Mouse (Mus musculus) hindbrain, embryonic 11.5 days (tissue): ENCODE results near the gene Rspo4. TPM values are rescaled to one million over a fixed set of nuclear protein-coding genes. Genes with fewer than 3 reads are reported as not detected.

ENCODE experiments used
- ATAC-seq: fragments of 200-750 bp; cut with Nextera tagmentation; 2 replicates; pipeline ENCODE4 v1.8.0; 2017; ENCODE audit warnings: mild to moderate bottlenecking, moderate TSS enrichment, moderate library complexity; ENCODE audit not compliant: low FRiP score
- DNase-seq: peaks from one replicate; pipeline ENCODE4 v3.0.0-alpha.2; 2015; ENCODE audit warnings: low spot score
- H3K27ac ChIP-seq: fragments of 300-500 bp; sonication (generic); 2 replicates; pipeline ENCODE4 v1.5.1; 2014; ENCODE audit warnings: mild to moderate bottlenecking, low read depth, low read length
- H3K27me3 ChIP-seq: fragments of 300-500 bp; sonication (generic); 2 replicates; pipeline ENCODE4 v1.6.1; 2014; ENCODE audit warnings: mild to moderate bottlenecking, low read length, moderate library complexity, mixed read lengths; ENCODE audit not compliant: control insufficient read depth, insufficient read depth
- H3K36me3 ChIP-seq: fragments of 300-500 bp; sonication (generic); 2 replicates; pipeline ENCODE4 v1.6.1; 2014; ENCODE audit warnings: mild to moderate bottlenecking, low read length, moderate library complexity, mixed read lengths; ENCODE audit not compliant: control insufficient read depth, insufficient read depth
- H3K4me1 ChIP-seq: fragments of 300-500 bp; sonication (generic); replicated peaks from 2 replicates; pipeline ENCODE4 v1.6.1; 2014; ENCODE audit warnings: low read length, mixed read lengths; ENCODE audit not compliant: control insufficient read depth, insufficient read depth
- H3K4me2 ChIP-seq: fragments of 300-500 bp; sonication (generic); replicated peaks from 2 replicates; pipeline ENCODE4 v1.6.1; 2014; ENCODE audit warnings: mild to moderate bottlenecking, low read depth, low read length
- H3K4me3 ChIP-seq: fragments of 300-500 bp; sonication (generic); 2 replicates; pipeline ENCODE4 v1.5.1; 2014; ENCODE audit warnings: low read depth, low read length
- H3K9ac ChIP-seq: fragments of 300-500 bp; sonication (generic); 2 replicates; pipeline ENCODE4 v1.6.1; 2014; ENCODE audit warnings: low read depth, low read length
- H3K9me3 ChIP-seq: fragments of 300-500 bp; sonication (generic); 2 replicates; pipeline ENCODE4 v1.6.1; 2016; ENCODE audit warnings: low read length; ENCODE audit not compliant: control insufficient read depth
- WGBS: fragments of 180-500 bp; shearing (Covaris S2); extraction: QIAGEN DNeasy Blood & Tissue Kit; methylation state at CpG from one replicate; pipeline ENCODE4 v1.1.7; 2014; 5-methylcytosine and 5-hydroxymethylcytosine counted together
- polyA plus RNA-seq: library from polyadenylated mRNA; unstranded; fragments of >200 nt; fragmentation: Nextera tagmentation; extraction: Ambion mirVana; gene quantifications from 2 replicates; pipeline ENCODE4 v1.2.1, GENCODE M21; 2014

The Rspo4 gene
- polyA plus RNA-seq, 1 experiment from 2014 or later = 0.77 TPM

GRCm38 (mm10) chr2:151879760-151880159, 37.0 kb downstream of the Rspo4 start:
- Histone ChIP-seq H3K36me3 (no peaks in the 10 kb centered on the region), H3K27ac (no peak overlapping the region), H3K9ac (no peak overlapping the region), H3K4me1 (no peaks in the 10 kb centered on the region), H3K4me2 (no peak overlapping the region), H3K4me3 (no peak overlapping the region), H3K9me3 (no peaks in the 10 kb centered on the region), H3K27me3 (no peaks in the 10 kb centered on the region)
- WGBS = 64% methylated on average over 2 of the region's 2 CpGs
- ATAC-seq (no peak), DNase-seq (no peak)

DNA sequence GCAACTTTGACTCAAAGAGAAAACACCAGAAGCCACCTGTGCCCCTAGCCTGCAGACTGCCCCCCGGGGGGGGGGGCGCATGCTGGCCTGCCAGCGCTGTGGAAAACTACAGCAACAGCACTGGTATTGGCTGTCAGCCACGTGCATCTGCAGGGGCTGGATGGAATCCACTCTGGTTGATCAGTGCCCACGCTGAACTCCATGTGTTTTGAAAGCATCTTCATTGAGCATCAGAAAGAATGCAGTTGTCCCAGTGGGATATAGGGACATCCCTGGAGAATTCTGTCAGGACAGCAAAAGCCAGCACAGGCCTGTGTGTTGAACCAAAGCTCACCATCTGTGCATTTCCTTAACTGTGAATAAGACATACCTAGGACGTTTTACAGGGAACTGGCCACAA, 48.3 kb downstream of the Rspo4 start:
- Histone ChIP-seq H3K4me1 (no peaks in the 10 kb centered on the region; the same call in 1 of the 2 replicates), H3K4me3 (no peak overlapping the region), H3K27ac (no peak overlapping the region), H3K9ac (no peak overlapping the region), H3K4me2 (no peak overlapping the region), H3K9me3 (no peaks in the 10 kb centered on the region), H3K27me3 (no peaks in the 10 kb centered on the region), H3K36me3 (no peaks in the 10 kb centered on the region)
- DNase-seq (no peak), ATAC-seq (no peak)
- 50% methylated on average over 6 of the region's 6 CpGs for WGBS

- Histone ChIP-seq H3K36me3 (no peaks in the 10 kb centered on the region), H3K27me3 (no peaks in the 10 kb centered on the region), H3K9me3 (no peaks in the 10 kb centered on the region), H3K4me3 (no peak overlapping the region), H3K9ac (no peak overlapping the region), H3K27ac (0 out of 2 replicates have a peak overlapping the region, but pooled peaks have one; percentile 13), H3K4me1 (no peaks in the 10 kb centered on the region; the same call in 1 of the 2 replicates), H3K4me2 (no peak overlapping the region)
- 44% methylated on average over 15 of the region's 15 CpGs for WGBS
- peak; percentile 46; the same call in 1 of the 2 replicates for ATAC-seq
- DNase-seq = peak; percentile 39
Measured at GRCm38 (mm10) chr2:151893122-151893774, 50.5 kb downstream of the Rspo4 start.

- H3K9me3 ChIP-seq = no peaks in the 10 kb centered on the region
- DNase-seq = no peak
- ATAC-seq = no peak
- H3K9ac ChIP-seq = no peak overlapping the region; the same call in 1 of the 2 replicates
- no peaks in the 10 kb centered on the region for H3K27me3 ChIP-seq
- H3K27ac ChIP-seq = no peak overlapping the region
- no peak overlapping the region for H3K4me3 ChIP-seq
- WGBS = 77% methylated on average over 8 of the region's 8 CpGs
- H3K4me2 ChIP-seq = no peak overlapping the region
- no peaks in the 10 kb centered on the region; the same call in 1 of the 2 replicates for H3K4me1 ChIP-seq
- no peaks in the 10 kb centered on the region for H3K36me3 ChIP-seq
Measured at GRCm38 (mm10) chr2:151894209-151894980, 51.7 kb downstream of the Rspo4 start.

GRCm38 (mm10) chr2:151895911-151896310, 53.2 kb downstream of the Rspo4 start:
- H3K27me3 ChIP-seq = no peaks in the 10 kb centered on the region
- no peaks in the 10 kb centered on the region for H3K9me3 ChIP-seq
- no peaks in the 10 kb centered on the region; the same call in 1 of the 2 replicates for H3K4me1 ChIP-seq
- DNase-seq (no peak), ATAC-seq (no peak)
- no peaks in the 10 kb centered on the region for H3K36me3 ChIP-seq
- no peak overlapping the region for H3K4me2 ChIP-seq
- no peak overlapping the region for H3K9ac ChIP-seq
- no peak overlapping the region for H3K4me3 ChIP-seq
- no peak overlapping the region for H3K27ac ChIP-seq
- 76% methylated on average over 5 of the region's 5 CpGs for WGBS

DNA sequence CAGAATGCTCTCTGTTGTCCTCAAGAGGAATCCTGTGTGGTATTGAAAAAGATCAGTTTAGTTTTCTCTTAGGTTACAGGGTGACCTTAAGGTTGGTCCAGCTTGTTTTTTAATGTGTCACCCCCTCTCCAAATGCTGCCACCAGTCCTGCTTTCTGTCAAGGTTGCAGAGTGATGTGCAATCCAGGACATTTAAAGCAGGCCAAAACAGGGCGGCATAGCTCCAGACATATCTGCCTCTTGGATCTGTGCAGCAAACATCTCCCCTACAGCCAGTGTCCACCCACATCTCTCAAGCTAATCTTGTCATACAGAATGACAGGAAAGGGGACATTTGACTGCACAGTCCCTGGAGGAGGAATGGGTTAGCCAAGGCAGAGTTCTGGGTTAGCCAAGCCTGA, 55.4 kb downstream of the Rspo4 start:
- Histone ChIP-seq H3K9ac (no peak overlapping the region), H3K36me3 (no peaks in the 10 kb centered on the region)
- 91% methylated on average over 1 of the region's 1 CpGs for WGBS

DNA sequence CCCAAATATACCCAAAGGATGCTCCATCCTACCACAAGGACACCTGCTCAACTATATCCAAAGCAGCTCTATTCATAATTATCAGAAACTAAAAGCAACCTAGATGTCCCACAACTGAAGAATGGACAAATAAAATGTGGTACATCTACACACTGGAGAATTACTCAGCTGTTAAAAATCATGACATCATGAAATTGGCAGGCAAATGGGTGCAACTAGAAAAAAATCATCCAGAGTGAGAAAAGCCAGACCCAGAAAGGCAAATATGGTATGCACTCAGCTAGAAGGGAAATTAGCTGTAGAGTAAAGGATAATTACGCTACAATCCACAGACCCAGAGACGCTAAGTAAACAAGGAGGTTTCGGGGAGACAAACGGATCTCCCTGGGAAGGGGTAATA, 58.1 kb downstream of the Rspo4 start:
- H3K4me1 ChIP-seq = no peaks in the 10 kb centered on the region
- no peak for ATAC-seq
- no peak overlapping the region for H3K27ac ChIP-seq
- no peaks in the 10 kb centered on the region for H3K27me3 ChIP-seq
- H3K9me3 ChIP-seq = no peaks in the 10 kb centered on the region
- no peaks in the 10 kb centered on the region for H3K36me3 ChIP-seq
- no peak overlapping the region for H3K4me3 ChIP-seq
- no peak for DNase-seq
- H3K9ac ChIP-seq = no peak overlapping the region
- WGBS = 88% methylated on average over 4 of the region's 4 CpGs
- H3K4me2 ChIP-seq = no peak overlapping the region

More for the DNA sequence above, 55.4 kb downstream of the Rspo4 start:
- no peak overlapping the region for H3K4me3 ChIP-seq
- no peak overlapping the region for H3K27ac ChIP-seq
- ATAC-seq = no peak
- no peaks in the 10 kb centered on the region; the same call in 1 of the 2 replicates for H3K4me1 ChIP-seq
- no peaks in the 10 kb centered on the region for H3K9me3 ChIP-seq
- no peaks in the 10 kb centered on the region for H3K27me3 ChIP-seq
- no peak overlapping the region for H3K4me2 ChIP-seq
- DNase-seq = no peak

GRCm38 (mm10) chr2:151903267-151903666, 60.5 kb downstream of the Rspo4 start:
- ATAC-seq (no peak), DNase-seq (no peak)
- Histone ChIP-seq H3K9me3 (no peaks in the 10 kb centered on the region), H3K9ac (no peak overlapping the region), H3K4me2 (no peak overlapping the region), H3K4me1 (no peaks in the 10 kb centered on the region), H3K27me3 (no peaks in the 10 kb centered on the region), H3K36me3 (no peaks in the 10 kb centered on the region), H3K4me3 (no peak overlapping the region), H3K27ac (no peak overlapping the region)
- WGBS = 92% methylated on average over 6 of the region's 6 CpGs

GRCm38 (mm10) chr2:151903933-151904332, 61.2 kb downstream of the Rspo4 start:
- Histone ChIP-seq H3K4me3 (no peak overlapping the region), H3K4me2 (no peak overlapping the region), H3K27ac (no peak overlapping the region), H3K4me1 (no peaks in the 10 kb centered on the region), H3K9ac (no peak overlapping the region), H3K36me3 (no peaks in the 10 kb centered on the region), H3K9me3 (no peaks in the 10 kb centered on the region), H3K27me3 (no peaks in the 10 kb centered on the region)
- ATAC-seq (no peak), DNase-seq (no peak)
- WGBS = 79% methylated on average over 4 of the region's 4 CpGs
